Mouse (Mus musculus) thymus, adult 2 months (tissue): ENCODE results near the gene Osbp2.
A peak's percentile ranks its signal among the peaks of the same experiment; 100 is the strongest.

Source experiments
- CTCF ChIP-seq: fragments of 200-500 bp; IDR thresholded peaks from 2 replicates; pipeline ENCODE4 v1.5.1; 2012; ENCODE audit warnings: mild to moderate bottlenecking, control low read depth, low read length, moderate library complexity, borderline replicate concordance; ENCODE audit not compliant: control insufficient read depth, poor library complexity, insufficient read depth; ENCODE audit errors: extremely low read depth
- POLR2A ChIP-seq: fragments of 200-500 bp; IDR thresholded peaks from 2 replicates; pipeline ENCODE4 v1.6.1; 2012; ENCODE audit warnings: mild to moderate bottlenecking, low read length, control low read depth, moderate library complexity; ENCODE audit not compliant: control insufficient read depth, poor library complexity, insufficient read depth; ENCODE audit errors: extremely low read depth

DNA sequence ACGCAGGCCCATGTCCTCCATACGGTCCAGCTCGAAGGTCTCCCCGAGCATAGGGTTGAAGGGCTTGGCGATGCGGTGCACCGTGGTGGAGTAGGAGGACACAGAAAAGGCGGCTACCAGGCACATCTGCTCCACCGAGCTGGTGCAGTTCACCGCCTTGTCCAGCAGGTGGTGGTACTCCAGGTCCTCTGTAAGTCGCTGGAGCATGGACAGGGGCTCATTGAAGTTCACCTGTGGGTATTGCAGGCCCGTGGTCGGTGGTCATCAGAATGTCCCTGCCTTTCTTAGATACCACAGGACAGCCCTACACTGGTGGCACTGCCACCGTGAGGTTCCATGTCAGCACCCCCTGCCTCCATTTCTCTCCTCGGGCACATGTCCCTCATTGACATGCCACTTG lies 149.2 kb downstream of the Osbp2 start:
- TF ChIP-seq CTCF, result peak; percentile 77
- no peak for TF ChIP-seq POLR2A
